ENCODE assay signal across 10 mouse cellular contexts in the genomic region with DNA sequence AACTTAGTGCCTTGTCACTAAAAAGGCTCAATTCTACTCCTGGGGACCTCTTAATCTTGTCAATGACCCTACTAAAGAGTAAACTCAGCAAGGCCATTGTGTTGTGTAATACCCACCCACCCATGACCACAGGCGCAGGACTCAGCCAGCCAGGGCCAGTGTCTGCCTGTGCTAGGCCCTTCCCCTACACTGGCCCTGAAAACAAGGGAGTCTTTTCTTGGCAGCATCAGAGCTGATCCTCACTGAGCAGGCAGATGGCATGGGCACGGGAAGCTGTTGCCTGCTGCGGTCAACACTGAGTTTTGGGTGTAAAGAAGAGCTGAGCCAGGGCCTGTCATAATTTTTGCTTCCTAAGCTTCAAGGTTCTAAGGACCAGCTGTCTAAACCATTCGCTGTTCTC. TPM values are rescaled to one million over a fixed set of nuclear protein-coding genes. Genes with fewer than 3 reads are reported as not detected.
A peak's percentile ranks its signal among the peaks of the same experiment; 100 is the strongest.
DNase-seq lines count a peak whose midpoint lies in the region; ATAC-seq lines count a peak whose summit lies in the region.
"Had no signal": no experiment of that assay in that cellular context is flagged by ENCODE, and none has a peak within 500 bp of the region (broad histone marks: within the 10 kb centered on the region; RNA-seq: fewer than 3 reads in every experiment).

No protein-coding gene starts in this region.

- H3K4me1 ChIP-seq in forebrain, embryonic 15.5 days = peaks cover 7% of the 10 kb centered on the region
- H3K4me1 ChIP-seq in forebrain, embryonic 12.5 days = peaks cover 14% of the 10 kb centered on the region
- H3K4me1 ChIP-seq in neural tube, embryonic 14.5 days (ENCODE audit: control insufficient read depth, insufficient read depth, low read length) = peaks cover 7% of the 10 kb centered on the region; the same call in 1 of the 2 replicates

- no peak overlapping the region for H3K4me2 ChIP-seq in forebrain, embryonic 15.5 days (replicated peaks)
- no peak overlapping the region for H3K4me2 ChIP-seq in forebrain, embryonic 12.5 days
- no peak overlapping the region for H3K4me2 ChIP-seq in neural tube, embryonic 14.5 days (ENCODE audit: low read depth, low read length)

- peaks cover 9% of the 10 kb centered on the region; the same call in 1 of the 2 replicates for H3K36me3 ChIP-seq in forebrain, embryonic 15.5 days
- peaks cover 24% of the 10 kb centered on the region for H3K36me3 ChIP-seq in forebrain, embryonic 12.5 days (replicated peaks)
- H3K36me3 ChIP-seq in neural tube, embryonic 14.5 days (ENCODE audit: control insufficient read depth, insufficient read depth, low read length) = peaks cover 7% of the 10 kb centered on the region; the same call in 1 of the 2 replicates

- H3K9ac ChIP-seq in forebrain, embryonic 15.5 days (replicated peaks) = no peak overlapping the region
- H3K9ac ChIP-seq in forebrain, embryonic 12.5 days = no peak overlapping the region
- 0 out of 2 replicates have a peak overlapping the region, but pooled peaks have one; percentile 5 for H3K9ac ChIP-seq in neural tube, embryonic 14.5 days (replicated peaks; ENCODE audit: low read depth, low read length)

- no peak overlapping the region for H3K4me3 ChIP-seq in forebrain, embryonic 15.5 days
- no peak overlapping the region for H3K4me3 ChIP-seq in forebrain, embryonic 12.5 days (replicated peaks)
- no peak overlapping the region for H3K4me3 ChIP-seq in neural tube, embryonic 14.5 days (ENCODE audit: low read depth, low read length)
- H3K4me3 ChIP-seq: myocyte had no signal

- H3K9me3 ChIP-seq in forebrain, embryonic 15.5 days = no peaks in the 10 kb centered on the region
- H3K9me3 ChIP-seq in forebrain, embryonic 12.5 days = no peaks in the 10 kb centered on the region
- H3K9me3 ChIP-seq in neural tube, embryonic 14.5 days (ENCODE audit: control insufficient read depth, low read length) = no peaks in the 10 kb centered on the region

- no peaks in the 10 kb centered on the region for H3K27me3 ChIP-seq in forebrain, embryonic 15.5 days
- peaks cover 13% of the 10 kb centered on the region for H3K27me3 ChIP-seq in forebrain, embryonic 12.5 days
- peaks cover 3% of the 10 kb centered on the region; the same call in 1 of the 2 replicates for H3K27me3 ChIP-seq in neural tube, embryonic 14.5 days (ENCODE audit: control insufficient read depth, insufficient read depth, low read length)

- intact Hi-C loops in heart, postnatal 36 days (cut with DNase I) = no loop called here

- DNase-seq in ovary, adult 18-20 months (ENCODE audit: low spot score) = peak; percentile 41
- no peak for DNase-seq in ovary, postnatal 10 days (ENCODE audit: low spot score)
- peak; percentile 47 for DNase-seq in embryo, embryonic 10.5 days (ENCODE audit: low spot score)
- DNase-seq in heart, postnatal 36 days = no peak

- peak overlapping the region; percentile 51; the same call in 1 of the 2 replicates for H3K27ac ChIP-seq in forebrain, embryonic 15.5 days (replicated peaks)
- no peak overlapping the region for H3K27ac ChIP-seq in forebrain, embryonic 12.5 days
- H3K27ac ChIP-seq in neural tube, embryonic 14.5 days (ENCODE audit: low read depth, low read length) = 0 out of 2 replicates have a peak overlapping the region, but pooled peaks have one; percentile 12

- peak; percentile 38; the same call in 1 of the 2 replicates for ATAC-seq in forebrain, embryonic 15.5 days (replicated peaks)
- ATAC-seq in forebrain, embryonic 12.5 days (ENCODE audit: low FRiP score) = no peak
- ATAC-seq in neural tube, embryonic 14.5 days (ENCODE audit: low read depth) = no peak
- ATAC-seq in erythroblast, adult 5-6 weeks (replicated peaks; ENCODE audit: low FRiP score, poor library complexity, severe bottlenecking) = no peak

- 40% methylated on average over 4 of the region's 4 CpGs for WGBS in forebrain, embryonic 15.5 days
- WGBS in forebrain, embryonic 12.5 days = 51% methylated on average over 4 of the region's 4 CpGs
- 48% methylated on average over 4 of the region's 4 CpGs for WGBS in neural tube, embryonic 14.5 days

RNA-seq across cellular contexts. Expression of gene Map6d1, which starts 3.7 kb away (rescaled TPM):
- 2.7 and 2.9 TPM in 2 replicates for polyA plus RNA-seq in forebrain, embryonic 15.5 days (2015; fragmentation: Nextera tagmentation; extraction: Ambion mirVana)
- polyA plus RNA-seq in forebrain, embryonic 12.5 days (2016; fragmentation: Nextera tagmentation; extraction: Ambion mirVana) = 1.4 and 1.8 TPM in 2 replicates
- polyA plus RNA-seq in neural tube, embryonic 14.5 days (2014; fragmentation: Nextera tagmentation; extraction: Ambion mirVana) = 6.4 and 9.1 TPM in 2 replicates
- 1 to 10 TPM; 1.3 to 1.5 TPM for total RNA-seq in heart, postnatal 36 days (2021)
- not detected in 2 replicates for total RNA-seq in erythroblast, adult 5-6 weeks (2015; ENCODE audit: low replicate concordance)
- total RNA-seq in erythroblast, adult 5-6 weeks (2017; ENCODE audit: low replicate concordance) = not detected in 2 replicates
- total RNA-seq: liver, adult 2 months had no signal
- polyA plus RNA-seq: liver, adult 2 months had no signal

Comparison
In these comparisons a context has a peak if more than half of its experiments do, and no peak if none do; other contexts are left out.
1. DNase-seq: peak in ovary, adult 18-20 months (single experiment) and embryo, embryonic 10.5 days (single experiment); none in ovary, postnatal 10 days (single experiment) and heart, postnatal 36 days (0 of 2).